Mouse (Mus musculus) midbrain, embryonic 11.5 days (tissue): Measurements from ENCODE around the gene Tor4a. TPM values are rescaled to one million over a fixed set of nuclear protein-coding genes. Genes with fewer than 3 reads are reported as not detected.
A peak's percentile ranks its signal among the peaks of the same experiment; 100 is the strongest.

Source experiments
- ATAC-seq: fragments of 200-750 bp; cut with Nextera tagmentation; 2 replicates; pipeline ENCODE4 v1.8.0; 2017; ENCODE audit warnings: moderate TSS enrichment, moderate library complexity; ENCODE audit not compliant: low FRiP score
- DNase-seq: peaks from one replicate; pipeline ENCODE4 v3.0.0; 2015; ENCODE audit warnings: low spot score; ENCODE audit errors: missing footprints
- H3K27ac ChIP-seq: fragments of 300-500 bp; sonication (generic); 2 replicates; pipeline ENCODE4 v1.5.1; 2014; ENCODE audit warnings: low read depth, low read length
- H3K27me3 ChIP-seq: fragments of 300-500 bp; sonication (generic); 2 replicates; pipeline ENCODE4 v1.6.1; 2014; ENCODE audit warnings: mild to moderate bottlenecking, low read length, moderate library complexity, mixed read lengths; ENCODE audit not compliant: control insufficient read depth, insufficient read depth
- H3K36me3 ChIP-seq: fragments of 300-500 bp; sonication (generic); 2 replicates; pipeline ENCODE4 v1.6.1; 2014; ENCODE audit warnings: mild to moderate bottlenecking, low read length, moderate library complexity, mixed read lengths; ENCODE audit not compliant: control insufficient read depth, insufficient read depth
- H3K4me1 ChIP-seq: fragments of 300-500 bp; sonication (generic); 2 replicates; pipeline ENCODE4 v1.6.1; 2014; ENCODE audit warnings: low read length; ENCODE audit not compliant: control insufficient read depth, insufficient read depth
- H3K4me2 ChIP-seq: fragments of 300-500 bp; sonication (generic); 2 replicates; pipeline ENCODE4 v1.6.1; 2014; ENCODE audit warnings: mild to moderate bottlenecking, moderate library complexity
- H3K4me3 ChIP-seq: fragments of 300-500 bp; sonication (generic); 2 replicates; pipeline ENCODE4 v1.5.1; 2014; ENCODE audit warnings: low read depth, low read length
- H3K9ac ChIP-seq: fragments of 300-500 bp; sonication (generic); 2 replicates; pipeline ENCODE4 v1.6.1; 2014; ENCODE audit warnings: low read length
- H3K9me3 ChIP-seq: fragments of 300-500 bp; sonication (generic); 2 replicates; pipeline ENCODE4 v1.6.1; 2016; ENCODE audit warnings: low read length; ENCODE audit not compliant: control insufficient read depth
- WGBS: fragments of 180-500 bp; shearing (Covaris S2); extraction: QIAGEN DNeasy Blood & Tissue Kit; methylation state at CpG from one replicate; pipeline ENCODE4 v1.1.7; 2014; 5-methylcytosine and 5-hydroxymethylcytosine counted together
- polyA plus RNA-seq: library from polyadenylated mRNA; unstranded; fragments of >200 nt; fragmentation: Nextera tagmentation; extraction: Ambion mirVana; gene quantifications from 2 replicates; pipeline ENCODE4 v1.2.1, GENCODE M21; 2014

Gene Tor4a
- polyA plus RNA-seq, 1 experiment from 2014 or later: 1.5 TPM

DNA sequence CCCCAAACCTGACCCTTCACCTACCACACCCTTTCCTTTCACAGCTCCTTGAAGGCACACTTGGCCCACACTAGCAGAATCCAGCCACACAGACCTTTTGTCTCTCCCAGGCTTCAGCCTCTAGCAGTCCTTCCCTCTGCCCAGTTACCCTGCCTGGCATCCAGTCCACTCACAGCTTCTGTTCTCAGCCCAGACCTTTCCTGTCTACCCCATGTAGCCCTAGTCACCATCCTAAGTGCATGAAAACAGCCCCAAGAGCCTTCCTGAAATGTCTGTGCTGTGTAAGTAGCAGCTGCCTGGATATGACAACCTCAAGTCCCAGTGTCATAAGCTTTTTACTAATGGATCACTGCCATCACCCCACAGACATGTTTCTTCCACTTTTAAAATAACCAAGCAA is 1.3 kb upstream of the Tor4a start:
- H3K27me3 ChIP-seq: peaks cover 29% of the 10 kb centered on the region
- DNase-seq: no peak

DNA sequence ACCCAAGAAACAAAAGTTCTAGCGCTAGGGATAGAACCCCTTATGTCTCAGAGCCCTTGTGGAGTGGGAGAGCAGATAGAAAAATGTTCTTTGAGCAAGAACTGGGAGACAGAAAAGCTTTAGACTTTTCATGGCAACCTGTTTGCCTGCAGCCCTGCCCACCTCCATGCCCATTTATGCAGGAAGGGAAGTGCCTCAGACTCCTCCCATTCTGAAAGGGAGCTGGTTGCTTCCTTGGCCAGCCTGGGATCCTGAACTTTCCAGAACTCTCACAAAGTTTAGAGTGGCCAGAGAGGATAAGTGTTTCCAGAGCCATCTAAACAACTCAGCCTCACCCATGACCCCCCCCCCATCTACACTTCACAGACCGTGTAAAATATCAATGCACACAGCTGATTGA is 505 bp upstream of the Tor4a start:
- Histone ChIP-seq H3K4me3 (no peak overlapping the region), H3K9ac (no peak overlapping the region), H3K4me1 (peaks cover 5% of the 10 kb centered on the region; the same call in 1 of the 2 replicates), H3K36me3 (peaks cover 15% of the 10 kb centered on the region), H3K9me3 (no peaks in the 10 kb centered on the region), H3K27me3 (peaks cover 29% of the 10 kb centered on the region), H3K27ac (no peak overlapping the region), H3K4me2 (no peak overlapping the region)
- ATAC-seq: no peak
- DNase-seq: peak; percentile 77
- 16% methylated on average over 2 of the region's 2 CpGs for WGBS

More for the DNA sequence above, 1.3 kb upstream of the Tor4a start:
- Histone ChIP-seq H3K9ac (no peak overlapping the region), H3K4me1 (peaks cover 5% of the 10 kb centered on the region; the same call in 1 of the 2 replicates), H3K4me2 (no peak overlapping the region), H3K9me3 (no peaks in the 10 kb centered on the region), H3K4me3 (no peak overlapping the region), H3K27ac (no peak overlapping the region), H3K36me3 (peaks cover 20% of the 10 kb centered on the region)
- ATAC-seq: no peak

DNA sequence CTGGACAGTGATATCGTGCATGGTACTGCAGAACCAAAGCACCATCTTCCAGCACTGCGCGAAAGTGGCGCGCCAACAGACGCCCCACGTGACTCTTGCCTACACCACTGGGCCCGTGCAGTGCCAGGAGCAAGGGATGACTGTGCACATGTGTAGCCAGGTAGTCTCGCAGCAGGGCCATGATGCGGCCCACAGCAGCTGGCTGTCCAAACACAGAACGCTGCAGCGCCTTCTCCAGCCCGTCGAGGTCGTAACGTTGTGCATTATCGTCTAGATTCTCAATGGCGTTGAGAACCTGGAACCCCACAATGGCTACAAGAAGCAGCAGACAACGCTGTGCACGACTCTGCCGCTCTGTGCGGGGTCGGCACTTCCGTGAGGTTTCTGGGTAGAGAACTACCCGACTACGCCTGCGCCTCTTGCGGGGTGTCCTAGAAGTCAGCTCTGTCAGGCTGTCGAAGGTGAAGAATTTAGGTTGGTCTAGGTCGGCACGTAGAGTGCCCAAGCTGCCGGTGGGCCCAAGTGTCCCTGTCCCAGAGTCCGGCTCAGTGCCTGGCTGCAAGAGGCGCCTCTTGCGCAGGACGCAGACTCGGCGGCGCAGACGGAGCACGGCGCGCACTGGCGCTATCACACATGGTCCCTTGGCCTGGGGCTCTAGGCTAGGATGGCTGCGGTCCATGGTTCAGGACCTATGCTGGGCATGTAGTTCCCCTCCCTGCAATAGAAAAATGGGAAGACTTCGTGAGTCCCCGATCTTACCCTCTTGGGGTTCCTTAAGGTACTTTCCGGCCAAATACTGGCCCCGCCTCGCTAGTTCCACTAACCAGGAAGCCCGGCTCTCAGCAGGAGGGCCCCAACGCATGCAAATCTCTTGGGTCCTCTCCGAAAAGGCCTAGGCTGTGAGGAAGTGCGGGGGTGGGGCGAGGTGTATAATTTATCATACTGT is 1.2 kb downstream of the Tor4a start:
- ATAC-seq: no peak
- peaks cover 29% of the 10 kb centered on the region for H3K27me3 ChIP-seq
- H3K9me3 ChIP-seq: no peaks in the 10 kb centered on the region
- peak overlapping the region; percentile 7; the same call in 1 of the 2 replicates for H3K4me2 ChIP-seq
- peak; percentile 85 for DNase-seq
- peaks cover 5% of the 10 kb centered on the region; the same call in 1 of the 2 replicates for H3K4me1 ChIP-seq
- no peak overlapping the region for H3K9ac ChIP-seq
- no peak overlapping the region for H3K27ac ChIP-seq
- peak overlapping the region; percentile 9 for H3K4me3 ChIP-seq
- H3K36me3 ChIP-seq: peaks cover 8% of the 10 kb centered on the region
- 20% methylated on average over 55 of the region's 55 CpGs for WGBS

DNA sequence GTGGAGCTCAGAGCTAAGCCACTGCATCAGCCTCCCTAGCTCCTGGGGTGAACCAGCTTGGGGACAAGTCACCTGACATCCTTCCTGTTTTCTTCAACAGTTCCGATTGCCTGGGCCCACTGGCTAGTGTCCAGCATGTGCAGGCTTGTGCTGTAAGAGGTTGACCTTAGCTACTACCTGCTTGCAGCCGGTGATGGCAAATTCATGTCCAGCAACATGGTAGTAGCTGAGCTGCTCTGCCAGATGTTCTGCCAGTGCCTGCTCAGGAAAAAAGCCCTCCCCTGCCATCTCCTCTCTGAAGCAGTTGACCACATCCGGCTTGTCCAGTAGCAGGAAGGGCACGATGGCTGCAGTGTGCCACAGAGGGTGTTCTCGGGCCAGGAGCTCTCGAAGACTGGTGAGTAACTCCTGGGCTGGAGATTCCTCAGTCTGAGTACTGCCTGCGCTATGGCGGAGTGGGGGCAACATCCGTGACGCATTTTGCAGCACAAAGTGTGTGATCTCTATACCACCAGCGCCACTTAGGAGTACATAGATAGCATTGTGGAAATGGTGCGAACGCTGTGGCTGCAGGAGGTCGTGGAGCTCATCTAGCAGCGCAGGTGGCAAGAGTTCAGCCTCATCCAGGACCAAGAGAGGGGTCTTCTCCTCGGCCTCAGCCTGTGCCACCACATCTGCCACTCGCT is 2.1 kb downstream of the Tor4a start:
- DNase-seq: peak; percentile 66
- Histone ChIP-seq H3K9ac (no peak overlapping the region), H3K9me3 (no peaks in the 10 kb centered on the region), H3K4me2 (no peak overlapping the region), H3K36me3 (no peaks in the 10 kb centered on the region; the same call in 1 of the 2 replicates), H3K27me3 (peaks cover 29% of the 10 kb centered on the region), H3K27ac (no peak overlapping the region), H3K4me1 (peaks cover 5% of the 10 kb centered on the region; the same call in 1 of the 2 replicates), H3K4me3 (no peak overlapping the region)
- WGBS: 88% methylated on average over 17 of the region's 17 CpGs
- ATAC-seq: no peak

DNA sequence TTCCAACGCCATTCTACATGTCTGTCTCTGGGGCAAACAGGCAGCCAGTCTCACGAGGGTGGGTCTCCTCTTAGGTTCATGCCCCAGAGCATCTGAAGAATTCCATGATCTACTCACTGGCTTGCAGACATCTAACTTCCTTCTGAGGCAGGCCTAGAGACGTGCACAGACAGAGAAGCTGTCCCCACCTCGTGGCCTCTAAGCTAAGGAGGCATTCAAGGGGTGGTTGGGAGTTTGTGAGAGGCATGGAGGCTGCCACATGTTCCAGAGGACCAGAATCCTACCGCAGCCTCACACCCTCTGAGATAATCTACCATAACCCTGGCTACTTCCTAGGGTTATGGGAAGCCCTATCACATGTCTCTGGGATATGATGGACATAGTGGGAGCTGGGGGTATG is 2.7 kb downstream of the Tor4a start:
- Histone ChIP-seq H3K27ac (no peak overlapping the region), H3K9ac (no peak overlapping the region), H3K4me2 (no peak overlapping the region), H3K9me3 (no peaks in the 10 kb centered on the region), H3K4me3 (no peak overlapping the region), H3K4me1 (peaks cover 5% of the 10 kb centered on the region; the same call in 1 of the 2 replicates), H3K36me3 (no peaks in the 10 kb centered on the region; the same call in 1 of the 2 replicates), H3K27me3 (peaks cover 29% of the 10 kb centered on the region)
- ATAC-seq: no peak
- WGBS: 76% methylated on average over 5 of the region's 5 CpGs
- no peak for DNase-seq

DNA sequence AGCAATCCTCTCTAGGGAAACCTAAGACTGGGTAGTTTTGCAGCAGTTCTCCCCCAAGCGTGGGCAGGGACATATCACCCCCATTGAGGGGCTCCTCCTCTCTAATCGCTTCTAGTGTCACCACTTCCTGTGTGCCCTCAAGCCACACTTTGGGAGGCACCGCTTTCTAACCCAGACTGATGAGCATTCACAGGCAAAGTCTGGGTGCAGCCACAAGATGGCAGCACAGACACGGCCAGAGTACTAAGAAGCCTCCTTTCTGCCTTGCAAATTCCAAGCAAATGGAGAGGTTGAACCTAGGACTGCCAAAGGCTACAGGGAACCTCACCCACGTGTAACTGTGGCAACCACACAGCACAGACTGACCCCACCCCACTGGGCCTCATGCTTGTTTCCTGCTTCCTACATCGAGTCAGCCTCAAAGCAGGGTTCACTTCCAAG is 3.3 kb downstream of the Tor4a start:
- H3K27me3 ChIP-seq: peaks cover 29% of the 10 kb centered on the region
- H3K9ac ChIP-seq: peak overlapping the region; percentile 27; the same call in 1 of the 2 replicates
- no peak overlapping the region for H3K27ac ChIP-seq
- H3K9me3 ChIP-seq: no peaks in the 10 kb centered on the region
- H3K4me1 ChIP-seq: peaks cover 5% of the 10 kb centered on the region; the same call in 1 of the 2 replicates
- DNase-seq (peak; percentile 99), ATAC-seq (peak; percentile 82)
- H3K4me3 ChIP-seq: no peak overlapping the region
- H3K36me3 ChIP-seq: no peaks in the 10 kb centered on the region
- WGBS: 6% methylated on average over 6 of the region's 6 CpGs
- H3K4me2 ChIP-seq: no peak overlapping the region

DNA sequence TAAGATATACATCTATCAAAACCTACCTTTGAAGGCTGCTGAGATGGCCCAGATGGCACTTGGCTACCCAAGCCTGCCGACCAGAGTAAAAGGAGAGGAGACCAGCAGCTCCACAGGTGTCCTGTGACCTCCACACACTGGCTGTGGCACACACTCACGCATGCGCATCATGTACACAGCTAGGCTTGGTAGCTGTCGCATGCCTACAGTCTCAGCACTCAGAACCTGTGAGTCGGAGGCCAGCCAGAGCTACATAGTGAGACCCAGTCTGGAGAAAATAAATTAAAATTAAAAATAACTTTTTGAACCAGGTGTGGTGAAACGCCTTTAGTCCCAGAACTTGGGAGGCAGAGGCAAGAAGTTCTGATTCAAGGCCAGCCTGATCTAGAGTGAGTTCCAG is 8.8 kb downstream of the Tor4a start:
- no peaks in the 10 kb centered on the region for H3K9me3 ChIP-seq
- H3K4me1 ChIP-seq: peaks cover 34% of the 10 kb centered on the region
- WGBS: 85% methylated on average over 6 of the region's 6 CpGs
- H3K4me2 ChIP-seq: no peak overlapping the region
- no peak overlapping the region for H3K4me3 ChIP-seq
- H3K27me3 ChIP-seq: no peaks in the 10 kb centered on the region
- DNase-seq (peak; percentile 68), ATAC-seq (no peak)
- peaks cover 6% of the 10 kb centered on the region; the same call in 1 of the 2 replicates for H3K36me3 ChIP-seq
- H3K27ac ChIP-seq: no peak overlapping the region
- no peak overlapping the region for H3K9ac ChIP-seq

DNA sequence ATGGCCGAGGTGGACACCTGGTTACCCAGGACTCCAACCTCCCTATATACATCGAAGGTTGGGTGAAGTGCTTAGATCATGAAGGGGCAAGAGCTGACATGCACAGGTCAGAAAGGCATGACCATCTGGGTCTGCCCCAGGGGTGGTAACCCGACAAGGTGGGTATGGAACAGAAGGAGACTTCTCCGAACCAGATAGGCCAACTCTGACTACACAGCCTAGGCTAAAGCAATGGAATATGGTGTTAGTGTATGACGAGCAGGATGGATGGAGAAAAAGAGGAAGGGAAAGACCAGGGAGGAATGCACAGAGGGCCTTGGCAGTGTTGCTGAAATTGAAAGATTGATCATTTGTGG is 10.1 kb downstream of the Tor4a start:
- Histone ChIP-seq H3K27me3 (no peaks in the 10 kb centered on the region), H3K36me3 (peaks cover 6% of the 10 kb centered on the region; the same call in 1 of the 2 replicates), H3K9me3 (no peaks in the 10 kb centered on the region), H3K4me3 (peak overlapping the region; percentile 42), H3K27ac (peak overlapping the region; percentile 98), H3K9ac (peak overlapping the region; percentile 82), H3K4me2 (peak overlapping the region; percentile 70), H3K4me1 (peaks cover 38% of the 10 kb centered on the region)
- ATAC-seq: no peak
- no peak for DNase-seq
- WGBS: 26% methylated on average over 5 of the region's 5 CpGs
